Comparison of ENCODE assay signal across 8 mouse cellular contexts in the genomic region with DNA sequence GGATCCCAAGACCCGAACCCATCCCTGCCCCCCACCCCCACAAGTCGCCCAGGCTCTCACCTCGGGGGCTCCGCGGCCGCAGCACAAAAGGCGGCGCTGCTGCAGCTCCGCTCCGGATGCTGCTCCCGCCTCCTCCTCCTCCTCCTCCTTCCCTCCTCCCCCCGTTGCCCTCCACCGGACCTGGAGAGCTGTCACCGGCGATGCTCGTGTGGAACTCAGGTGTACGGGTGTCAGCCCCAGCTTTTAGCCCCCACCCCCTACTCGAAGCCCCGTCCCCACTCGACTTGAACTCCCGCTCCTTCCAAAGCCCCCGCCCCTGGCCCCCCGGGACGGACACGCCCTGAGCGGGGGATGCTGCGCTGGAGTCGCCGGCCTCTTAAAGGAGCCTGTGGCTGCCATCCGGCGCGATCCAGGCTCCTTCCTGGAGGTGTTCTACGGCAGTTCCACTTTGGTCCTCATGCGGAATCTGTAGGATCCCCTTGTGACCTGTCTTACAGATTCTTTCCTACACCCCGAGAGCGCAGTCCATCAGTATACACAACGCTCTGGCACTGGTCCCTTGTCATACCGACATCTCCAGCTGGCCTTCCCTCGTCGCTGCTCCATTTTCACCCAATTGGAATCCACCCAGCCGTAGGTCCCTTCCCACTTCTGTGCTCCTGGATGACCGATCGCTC. TPM values are rescaled to one million over a fixed set of nuclear protein-coding genes. Genes with fewer than 3 reads are reported as not detected.
DNase-seq lines count a peak whose midpoint lies in the region; ATAC-seq lines count a peak whose summit lies in the region.

A gene (minus strand): TSS at position 337 of the 677 bp plus-strand sequence.

- peak within 1 kb of the TSS; percentile 93 for H3K4me2 ChIP-seq in heart, embryonic 13.5 days
- H3K4me2 ChIP-seq in liver, embryonic 12.5 days, result peak within 1 kb of the TSS; percentile 99
- H3K4me2 ChIP-seq in neural tube, embryonic 12.5 days (replicated peaks), result peak within 1 kb of the TSS; percentile 85

- H3K27me3 ChIP-seq in forebrain, embryonic 10.5 days (ENCODE audit: poor library complexity, severe bottlenecking), result no peaks in the 10 kb centered on the region
- H3K27me3 ChIP-seq in heart, embryonic 13.5 days (replicated peaks), result no peaks in the 10 kb centered on the region
- H3K27me3 ChIP-seq in liver, embryonic 12.5 days (replicated peaks), result peaks cover 21% of the 10 kb centered on the region
- H3K27me3 ChIP-seq in neural tube, embryonic 12.5 days (replicated peaks), result no peaks in the 10 kb centered on the region

- peak within 1 kb of the TSS; percentile 67 for H3K4me3 ChIP-seq in brown adipose tissue, adult 24 weeks (ENCODE audit: insufficient read depth, low read depth, low read length)
- H3K4me3 ChIP-seq in forebrain, embryonic 10.5 days, result peak within 1 kb of the TSS; percentile 79
- H3K4me3 ChIP-seq in heart, embryonic 13.5 days, result peak within 1 kb of the TSS; percentile 79
- peak within 1 kb of the TSS; percentile 76 for H3K4me3 ChIP-seq in liver, embryonic 12.5 days
- H3K4me3 ChIP-seq in neural tube, embryonic 12.5 days, result peak within 1 kb of the TSS; percentile 66

- H3K9ac ChIP-seq in heart, embryonic 13.5 days, result peak within 1 kb of the TSS; percentile 80
- H3K9ac ChIP-seq in liver, embryonic 12.5 days, result peak within 1 kb of the TSS; percentile 71
- H3K9ac ChIP-seq in neural tube, embryonic 12.5 days, result peak within 1 kb of the TSS; percentile 75

- H3K36me3 ChIP-seq in forebrain, embryonic 10.5 days (replicated peaks), result peaks cover 21% of the 10 kb centered on the region
- peaks cover 14% of the 10 kb centered on the region for H3K36me3 ChIP-seq in heart, embryonic 13.5 days
- H3K36me3 ChIP-seq in liver, embryonic 12.5 days, result peaks cover 14% of the 10 kb centered on the region
- H3K36me3 ChIP-seq in neural tube, embryonic 12.5 days, result peaks cover 13% of the 10 kb centered on the region

- peaks cover 4% of the 10 kb centered on the region; the same call in 1 of the 2 replicates for H3K4me1 ChIP-seq in brown adipose tissue, adult 24 weeks (ENCODE audit: control insufficient read depth, insufficient read depth, insufficient read length, low read length)
- H3K4me1 ChIP-seq in forebrain, embryonic 10.5 days, result peaks cover 63% of the 10 kb centered on the region
- peaks cover 46% of the 10 kb centered on the region for H3K4me1 ChIP-seq in heart, embryonic 13.5 days
- peaks cover 51% of the 10 kb centered on the region for H3K4me1 ChIP-seq in liver, embryonic 12.5 days
- peaks cover 45% of the 10 kb centered on the region for H3K4me1 ChIP-seq in neural tube, embryonic 12.5 days

- peak within 1 kb of the TSS; percentile 90 for H3K27ac ChIP-seq in brown adipose tissue, adult 24 weeks (replicated peaks; ENCODE audit: low read depth, low read length)
- peak within 1 kb of the TSS; percentile 99 for H3K27ac ChIP-seq in forebrain, embryonic 10.5 days
- peak within 1 kb of the TSS; percentile 97 for H3K27ac ChIP-seq in heart, embryonic 13.5 days (replicated peaks)
- peak within 1 kb of the TSS; percentile 97 for H3K27ac ChIP-seq in liver, embryonic 12.5 days
- peak within 1 kb of the TSS; percentile 78 for H3K27ac ChIP-seq in neural tube, embryonic 12.5 days

- no peaks in the 10 kb centered on the region for H3K9me3 ChIP-seq in forebrain, embryonic 10.5 days
- no peaks in the 10 kb centered on the region for H3K9me3 ChIP-seq in heart, embryonic 13.5 days
- H3K9me3 ChIP-seq in liver, embryonic 12.5 days (replicated peaks), result no peaks in the 10 kb centered on the region
- H3K9me3 ChIP-seq in neural tube, embryonic 12.5 days, result no peaks in the 10 kb centered on the region

- under 1% methylated on average over 43 of the region's 43 CpGs for WGBS in forebrain, embryonic 10.5 days
- WGBS in heart, embryonic 13.5 days, result under 1% methylated on average over 42 of the region's 43 CpGs
- under 1% methylated on average over 43 of the region's 43 CpGs for WGBS in liver, embryonic 12.5 days (ENCODE audit: insufficient replicate concordance)
- under 1% methylated on average over 43 of the region's 43 CpGs for WGBS in neural tube, embryonic 12.5 days

- peak; percentile 28 to 46 for DNase-seq in CD8-positive naive resting alpha-beta T cell, adult 2 months (ENCODE audit: low read depth in 2 of 2, low spot score in 2 of 2)
- DNase-seq in forebrain, embryonic 10.5 days (ENCODE audit: extremely low spot score, low spot score), result peak; percentile 81
- DNase-seq in kidney, postnatal 10 days, result peak; percentile 82
- DNase-seq in telencephalon, adult 2 months (ENCODE audit: low read depth, low spot score), result peak; percentile 77

- ATAC-seq in heart, embryonic 13.5 days (ENCODE audit: extremely low read depth, insufficient number of reproducible peaks, low FRiP score, low TSS enrichment), result no peak
- no peak for ATAC-seq in liver, embryonic 12.5 days
- peak; percentile 27 for ATAC-seq in neural tube, embryonic 12.5 days (ENCODE audit: low FRiP score, low read depth)

RNA-seq across cellular contexts. Expression of the gene that starts here (rescaled TPM):
- 1.9 and 2.1 TPM in 2 replicates for polyA plus RNA-seq in brown adipose tissue, adult 24 weeks (2012; ENCODE audit: insufficient read depth, insufficient read length, missing spikeins)
- 24.0 and 25.4 TPM in 2 replicates for polyA plus RNA-seq in forebrain, embryonic 10.5 days (2016; fragmentation: Nextera tagmentation; extraction: Ambion mirVana)
- polyA plus RNA-seq in heart, embryonic 13.5 days (2015; fragmentation: Nextera tagmentation; extraction: Ambion mirVana), result 10.8 and 11.6 TPM in 2 replicates
- 4.2 and 4.5 TPM in 2 replicates for polyA plus RNA-seq in liver, embryonic 12.5 days (2016; fragmentation: Nextera tagmentation; extraction: Ambion mirVana)
- 48.8 and 51.9 TPM in 2 replicates for polyA plus RNA-seq in neural tube, embryonic 12.5 days (2016; fragmentation: Nextera tagmentation; extraction: Ambion mirVana)
